Mouse (Mus musculus) bone marrow macrophage, adult 2 months (primary cell): ENCODE data around the gene Dhrs3. TPM values are rescaled to one million over a fixed set of nuclear protein-coding genes. Genes with fewer than 3 reads are reported as not detected.

Experiments used
- H3K27ac ChIP-seq: 2 replicates; pipeline ENCODE4 v1.5.1; 2012; ENCODE audit warnings: low read depth, low read length; ENCODE audit not compliant: insufficient read depth
- H3K4me1 ChIP-seq: 2 replicates; pipeline ENCODE4 v1.6.1; 2012; ENCODE audit warnings: low read length; ENCODE audit not compliant: control insufficient read depth, insufficient read depth
- H3K4me3 ChIP-seq: 2 replicates; pipeline ENCODE4 v1.5.1; 2012; ENCODE audit warnings: mild to moderate bottlenecking, low read length, moderate library complexity; ENCODE audit not compliant: insufficient read depth
- CTCF ChIP-seq: IDR thresholded peaks from 2 replicates; pipeline ENCODE4 v1.5.1; 2012; ENCODE audit warnings: low read depth, mild to moderate bottlenecking, low read length, moderate library complexity
- POLR2A ChIP-seq: IDR thresholded peaks from 2 replicates; pipeline ENCODE4 v1.6.1; 2012; ENCODE audit warnings: mild to moderate bottlenecking, low read depth, low read length, borderline replicate concordance
- polyA plus RNA-seq: library from polyadenylated mRNA; stranded (reverse); fragments of >200 nt; gene quantifications from 2 replicates; pipeline ENCODE4 v1.2.4, GENCODE M21; 2012; ENCODE audit not compliant: missing spikeins, insufficient read depth, insufficient read length

Dhrs3 gene
- polyA plus RNA-seq, 1 experiment = 661 TPM

- no peak for TF ChIP-seq CTCF
- no peak for TF ChIP-seq POLR2A
- H3K4me1 ChIP-seq = peaks cover 68% of the 10 kb centered on the region
- no peak overlapping the region for H3K4me3 ChIP-seq
- peak overlapping the region; percentile 93 for H3K27ac ChIP-seq
These were observed 16.2 kb downstream of the Dhrs3 start for GRCm38 (mm10) chr4:144908825-144909224.

GRCm38 (mm10) chr4:144910281-144910680 lies 17.7 kb downstream of the Dhrs3 start:
- Histone ChIP-seq H3K4me3 (no peak overlapping the region), H3K4me1 (peaks cover 61% of the 10 kb centered on the region), H3K27ac (no peak overlapping the region)
- TF ChIP-seq CTCF (no peak), POLR2A (no peak)

- H3K27ac ChIP-seq = no peak overlapping the region
- no peak overlapping the region for H3K4me3 ChIP-seq
- TF ChIP-seq POLR2A (no peak), CTCF (no peak)
- H3K4me1 ChIP-seq = peaks cover 31% of the 10 kb centered on the region
These were observed 20.9 kb downstream of the Dhrs3 start for GRCm38 (mm10) chr4:144913298-144914152.

- TF ChIP-seq CTCF (no peak), POLR2A (no peak)
- Histone ChIP-seq H3K27ac (no peak overlapping the region), H3K4me1 (peaks cover 9% of the 10 kb centered on the region), H3K4me3 (no peak overlapping the region)
These were observed 23.9 kb downstream of the Dhrs3 start for GRCm38 (mm10) chr4:144916520-144916919.

- Histone ChIP-seq H3K4me3 (no peak overlapping the region), H3K4me1 (peaks cover 4% of the 10 kb centered on the region; the same call in 1 of the 2 replicates), H3K27ac (no peak overlapping the region)
- TF ChIP-seq CTCF = no peak
- TF ChIP-seq POLR2A = no peak
These were observed 24.5 kb downstream of the Dhrs3 start for GRCm38 (mm10) chr4:144917101-144917500.

GRCm38 (mm10) chr4:144918501-144918900 lies 25.9 kb downstream of the Dhrs3 start:
- no peak overlapping the region for H3K4me3 ChIP-seq
- H3K27ac ChIP-seq = no peak overlapping the region
- TF ChIP-seq CTCF (no peak), POLR2A (no peak)
- 0 out of 2 replicates have a peak, but pooled peaks cover under 1% of the 10 kb centered on the region for H3K4me1 ChIP-seq

GRCm38 (mm10) chr4:144928693-144929436 lies 36.2 kb downstream of the Dhrs3 start:
- H3K4me1 ChIP-seq = peaks cover 25% of the 10 kb centered on the region
- no peak overlapping the region for H3K4me3 ChIP-seq
- no peak overlapping the region for H3K27ac ChIP-seq
- TF ChIP-seq POLR2A (no peak), CTCF (no peak)

GRCm38 (mm10) chr4:144929811-144930221 lies 37.2 kb downstream of the Dhrs3 start:
- no peak for TF ChIP-seq CTCF
- TF ChIP-seq POLR2A = no peak
- H3K4me1 ChIP-seq = peaks cover 24% of the 10 kb centered on the region
- no peak overlapping the region for H3K27ac ChIP-seq
- H3K4me3 ChIP-seq = no peak overlapping the region

GRCm38 (mm10) chr4:144930366-144930765 lies 37.7 kb downstream of the Dhrs3 start:
- Histone ChIP-seq H3K4me3 (no peak overlapping the region), H3K27ac (no peak overlapping the region), H3K4me1 (peaks cover 24% of the 10 kb centered on the region)
- no peak for TF ChIP-seq CTCF
- TF ChIP-seq POLR2A = no peak

GRCm38 (mm10) chr4:144931167-144931566 lies 38.5 kb downstream of the Dhrs3 start:
- Histone ChIP-seq H3K4me3 (no peak overlapping the region), H3K4me1 (peaks cover 22% of the 10 kb centered on the region), H3K27ac (no peak overlapping the region)
- TF ChIP-seq CTCF (no peak), POLR2A (no peak)
